Mouse (Mus musculus): ENCODE measurements at regions not wholly inside any gene's neighbourhood (a gene's known extent, or its start where the extent isn't known, plus 50 kb on each side); places are given as distances from the start of the nearest gene placed in this dataset.

DNA sequence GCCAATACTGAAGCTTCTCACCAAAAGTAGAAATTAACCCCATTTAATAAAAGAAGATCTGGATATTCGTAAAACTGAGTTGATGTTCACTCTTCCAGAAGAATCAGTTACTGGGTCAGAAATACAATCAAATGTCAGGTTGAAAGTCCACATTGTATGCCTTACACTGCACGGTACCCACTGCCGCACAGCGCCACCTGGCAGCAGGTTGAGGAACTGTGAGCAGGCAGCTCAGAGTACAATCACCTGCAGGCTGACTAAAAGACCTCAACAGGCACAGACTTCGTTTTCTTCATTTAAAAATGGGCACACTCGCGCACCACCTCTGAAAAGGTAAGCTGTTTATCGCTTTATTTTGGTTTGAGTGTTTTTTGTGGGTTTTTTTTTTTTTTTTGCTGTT, 341.8 kb upstream of the Mms22l start:
- DNase-seq (ENCODE audit: low read depth, low spot score), result peak; percentile 21

- no peak for DNase-seq (ENCODE audit: low read depth, low spot score)
Measured at GRCm38 (mm10) chr4:24173750-24174149, 322.5 kb upstream of the Mms22l start.

GRCm38 (mm10) chr4:24213262-24214036, 282.8 kb upstream of the Mms22l start:
- DNase-seq (ENCODE audit: low read depth, low spot score), result no peak

- no peak for DNase-seq (ENCODE audit: low read depth, low spot score)
Measured at GRCm38 (mm10) chr4:24214037-24214362, 282.3 kb upstream of the Mms22l start.

- DNase-seq (ENCODE audit: low read depth, low spot score), result no peak
Measured at GRCm38 (mm10) chr4:24218383-24218934, 277.8 kb upstream of the Mms22l start.

DNA sequence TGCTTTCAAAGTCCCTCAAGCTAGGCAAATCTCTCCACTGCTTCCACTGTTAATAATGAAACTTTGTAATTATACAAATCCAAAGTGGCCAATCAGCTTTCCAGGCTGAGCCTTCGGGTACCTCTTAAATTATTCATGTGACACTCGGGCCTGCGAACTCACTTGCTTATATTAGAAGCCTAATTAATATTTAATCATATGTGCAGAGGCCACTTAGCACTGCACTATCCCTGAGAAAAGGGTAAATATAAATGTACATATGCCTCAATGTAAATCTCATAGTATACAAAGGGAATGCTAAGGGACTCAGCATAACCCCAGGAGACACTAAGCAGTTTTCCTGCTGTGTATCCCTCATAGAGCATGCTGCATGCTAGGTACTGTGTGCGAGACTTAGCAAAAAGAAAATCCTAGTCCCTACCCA, 277.2 kb upstream of the Mms22l start:
- no peak for DNase-seq (ENCODE audit: low read depth, low spot score)

DNA sequence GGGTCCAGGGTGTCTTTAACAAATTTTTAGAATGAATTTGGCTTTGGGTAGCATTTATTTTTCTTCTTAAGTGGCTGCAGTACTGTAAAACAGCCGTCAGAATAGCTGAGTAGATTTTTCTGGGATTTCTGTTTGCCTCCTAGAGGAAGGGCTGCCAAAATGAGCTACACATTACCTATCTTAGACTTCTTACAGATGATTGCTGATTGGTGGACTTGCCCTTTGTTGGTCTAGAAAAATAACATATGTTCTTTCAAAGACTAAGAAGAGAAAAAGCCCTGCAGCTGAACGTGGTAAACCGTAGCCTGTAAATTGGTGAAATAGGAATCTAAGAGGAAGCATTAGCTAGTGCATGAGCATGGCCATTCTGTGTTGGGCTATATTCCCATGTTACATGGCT, 276.7 kb upstream of the Mms22l start:
- DNase-seq (ENCODE audit: low read depth, low spot score), result no peak

- no peak for DNase-seq (ENCODE audit: low read depth, low spot score)
Measured at GRCm38 (mm10) chr4:24245124-24245523, 251.1 kb upstream of the Mms22l start.

DNA sequence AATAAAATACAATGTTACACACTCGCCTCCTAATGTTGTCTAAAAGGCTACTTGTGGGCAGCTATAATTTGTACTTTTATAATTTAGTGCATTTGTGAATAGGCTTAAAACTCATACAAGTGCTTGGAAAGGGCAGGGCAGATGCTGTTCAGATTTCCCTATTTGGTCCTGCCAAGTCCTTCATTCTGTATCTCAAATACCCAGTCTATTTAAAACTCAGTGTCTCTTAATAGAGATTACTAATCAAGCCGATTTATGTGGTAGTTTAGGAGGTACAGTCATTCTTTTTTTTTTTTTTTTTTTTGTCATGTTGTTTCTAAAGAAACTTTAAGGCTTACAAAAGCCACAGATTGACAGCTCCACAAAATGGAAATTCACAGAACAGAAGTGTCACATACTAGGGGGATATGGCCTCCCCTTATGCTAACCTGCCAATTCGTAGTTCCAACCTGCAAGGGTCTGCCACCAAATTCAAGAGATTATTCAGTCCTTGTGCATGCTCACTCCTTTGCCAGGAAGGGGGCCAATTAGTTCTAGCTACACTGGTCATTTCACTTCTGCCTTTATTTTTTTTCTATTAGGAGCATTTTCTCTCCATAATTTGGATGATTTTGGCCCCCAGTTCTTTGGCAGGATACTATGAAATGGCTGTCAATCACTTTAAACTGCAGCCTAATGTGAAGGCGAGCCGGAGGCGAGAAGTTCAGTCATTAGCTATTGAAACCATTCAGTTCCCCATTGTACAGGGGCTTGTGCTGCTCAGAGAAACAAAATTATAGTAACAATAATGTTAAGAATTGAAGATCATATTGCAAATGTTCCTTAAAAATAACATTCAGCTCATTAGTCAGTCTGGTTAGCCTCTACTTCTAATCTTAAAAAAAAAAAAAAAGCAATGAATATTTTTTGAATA, 247.9 kb upstream of the Mms22l start:
- no peak for DNase-seq (ENCODE audit: low read depth, low spot score)

GRCm38 (mm10) chr4:24249243-24249970, 246.8 kb upstream of the Mms22l start:
- DNase-seq (ENCODE audit: low read depth, low spot score), result peak; percentile 47

- DNase-seq (ENCODE audit: low read depth, low spot score), result no peak
Measured at GRCm38 (mm10) chr4:24278154-24278553, 218.1 kb upstream of the Mms22l start.

All from telencephalon, adult 2 months (tissue).